Mouse (Mus musculus): Measurements from ENCODE around the gene Mfsd2b.

DNA sequence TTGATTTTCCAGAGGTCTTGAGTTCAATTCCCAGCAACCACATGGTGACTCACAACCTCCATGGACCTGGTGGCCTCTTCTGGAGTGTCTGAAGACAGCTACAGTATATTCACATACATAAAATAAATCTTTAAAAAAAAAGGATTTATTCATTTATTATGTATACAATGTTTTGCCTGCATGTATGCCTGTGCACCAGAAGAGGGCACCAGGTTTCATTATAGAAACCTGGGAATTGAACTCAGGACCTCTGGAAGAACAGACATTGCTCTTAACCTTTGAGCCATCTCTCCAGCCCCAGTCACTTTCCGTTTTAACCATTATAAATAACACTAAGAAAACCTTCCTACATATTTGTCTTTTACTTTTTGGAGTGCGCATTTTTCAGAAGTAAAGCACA, 17.3 kb downstream of the Mfsd2b start:
- TF ChIP-seq CTCF (IDR thresholded peaks at IDR 0.05; ENCODE audit: borderline replicate concordance, insufficient read depth, low read depth, low read length) = no peak
- no peak for TF ChIP-seq POLR2A (IDR thresholded peaks at IDR 0.05; ENCODE audit: borderline replicate concordance, insufficient read depth, low read length)

All from cerebellum, adult 2 months (tissue).